Mouse (Mus musculus) forelimb bud, embryonic 11.5 days (tissue): Measurements from ENCODE around the gene Tox3.

Experiments
- DNase-seq: peaks from one replicate; pipeline ENCODE4 v3.0.0-alpha.2; 2012; ENCODE audit warnings: low read depth, low spot score

The Tox3 gene

DNA sequence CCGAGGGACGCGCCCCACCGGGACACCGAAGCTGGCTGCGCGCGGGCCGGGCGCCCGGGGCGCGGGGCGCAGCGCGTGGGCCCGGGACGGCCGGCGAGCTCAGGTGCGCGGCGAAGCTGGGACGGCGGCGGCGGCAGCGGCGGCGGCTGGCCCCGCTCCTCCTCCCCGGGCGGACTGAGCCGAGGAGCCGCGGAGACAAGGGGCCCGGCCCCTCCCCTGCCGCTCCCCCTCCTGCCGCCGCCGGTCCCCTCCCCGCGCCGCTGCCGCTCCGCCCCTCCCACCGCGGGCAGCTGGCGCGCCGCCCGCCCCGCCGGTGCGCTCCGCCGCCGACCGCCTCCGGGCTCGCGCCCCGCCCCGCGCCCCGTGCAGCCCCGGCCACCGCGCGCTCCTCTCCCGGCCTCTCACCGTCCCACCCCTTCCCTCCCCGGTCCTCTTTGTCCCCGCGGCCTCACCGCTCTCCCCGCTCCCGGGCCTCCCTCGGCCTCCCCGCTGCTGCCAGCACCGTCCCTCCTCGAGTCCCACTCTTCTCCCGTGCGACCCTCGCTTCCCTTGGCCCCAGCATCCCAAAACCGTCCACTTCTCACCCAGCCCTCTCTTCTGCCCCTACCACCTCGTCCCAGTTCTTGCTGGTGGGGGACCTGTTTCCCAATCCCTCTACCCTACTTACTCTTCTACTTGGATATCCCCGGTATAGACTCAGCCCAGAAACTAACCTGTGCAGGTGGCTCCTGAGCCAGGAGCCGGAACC, at the start of gene Tox3:
Gene Tox3 (minus strand): TSS at position 166 of the 748 bp plus-strand sequence.
- peak; percentile 19 for DNase-seq

DNA sequence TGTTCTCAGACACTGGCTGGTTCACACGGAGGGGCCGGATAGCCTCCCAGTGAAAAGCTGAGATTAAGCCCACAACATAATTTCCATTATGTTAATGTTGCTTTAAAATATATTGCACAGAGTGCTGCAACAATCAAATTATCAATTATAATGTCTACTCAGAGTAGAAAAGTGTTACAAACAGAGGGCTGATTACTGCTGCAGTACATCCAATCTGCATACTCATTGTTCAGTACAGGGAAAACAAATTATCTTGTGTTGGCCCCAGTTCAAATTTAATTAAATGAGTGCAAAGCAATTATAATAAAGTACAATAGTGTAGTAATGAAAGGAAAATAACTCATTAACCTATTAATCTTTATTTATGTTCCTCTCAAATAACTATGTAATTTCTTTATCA, 44.5 kb upstream of the Tox3 start:
- no peak for DNase-seq

DNA sequence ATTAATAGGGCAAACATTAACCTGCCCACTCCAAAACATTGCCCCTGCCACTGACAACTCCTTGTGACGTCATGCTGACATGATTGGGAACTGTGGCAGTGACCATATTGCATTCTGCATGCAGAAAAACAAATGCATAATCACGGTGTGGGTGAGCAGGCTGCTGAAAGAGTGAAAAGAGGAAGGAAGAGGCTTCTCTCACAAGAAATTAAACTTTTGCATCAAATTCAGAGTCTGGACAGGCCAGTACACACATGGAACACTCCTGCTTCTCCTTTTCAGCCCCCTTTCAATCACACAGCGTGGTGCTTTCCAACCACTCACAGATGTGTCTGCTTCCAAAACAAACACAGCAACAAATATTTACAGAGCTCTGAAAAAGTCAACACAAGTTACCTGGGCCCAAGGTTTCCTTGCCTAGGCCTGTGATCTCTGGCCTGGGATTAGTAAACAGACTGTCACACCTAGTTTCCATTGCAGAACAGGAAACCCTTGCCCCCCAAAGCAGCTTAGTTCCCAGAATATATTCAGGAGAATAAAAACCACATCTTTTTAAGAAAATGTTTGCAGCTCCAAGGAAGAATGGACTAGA, 43.4 kb upstream of the Tox3 start:
- no peak for DNase-seq

DNA sequence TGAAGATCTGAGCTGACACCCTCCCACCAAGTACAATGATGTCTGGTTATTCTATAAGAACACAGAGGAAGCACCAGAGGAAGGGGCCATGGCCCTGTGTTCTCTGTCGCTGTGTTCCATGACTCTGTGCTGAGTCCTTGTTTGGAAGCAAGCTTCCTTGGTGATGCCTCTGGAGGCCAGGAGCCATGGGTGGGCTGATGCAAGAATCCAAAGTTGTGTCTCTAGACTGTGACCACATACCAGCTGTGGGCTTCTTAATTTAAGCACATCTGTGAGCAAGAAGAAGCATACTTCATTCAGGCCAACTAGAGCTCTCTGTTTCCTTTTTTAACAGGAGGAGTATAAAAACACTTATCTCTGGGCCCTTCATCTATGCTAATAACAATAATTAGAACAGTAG, 42.7 kb upstream of the Tox3 start:
- DNase-seq: no peak

DNA sequence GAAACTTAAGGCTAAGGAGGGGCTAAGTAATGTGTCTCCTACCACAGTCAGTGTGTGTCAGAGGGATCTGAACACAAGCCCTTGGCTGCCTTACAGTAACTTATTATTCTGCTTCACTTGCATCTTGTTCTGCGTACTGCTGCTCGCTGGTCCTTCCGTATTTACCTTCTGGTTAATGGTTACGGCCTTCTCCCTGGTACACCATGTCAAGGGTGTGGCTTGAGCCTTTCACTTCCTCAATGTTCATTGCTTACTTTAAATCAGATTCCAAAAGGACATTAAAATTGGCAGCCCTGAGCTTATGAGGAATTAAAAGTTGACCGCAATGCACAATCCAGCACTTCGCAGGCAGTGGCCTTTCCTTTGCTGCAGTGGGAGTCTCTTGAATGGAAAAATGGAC, 30.9 kb upstream of the Tox3 start:
- no peak for DNase-seq

DNA sequence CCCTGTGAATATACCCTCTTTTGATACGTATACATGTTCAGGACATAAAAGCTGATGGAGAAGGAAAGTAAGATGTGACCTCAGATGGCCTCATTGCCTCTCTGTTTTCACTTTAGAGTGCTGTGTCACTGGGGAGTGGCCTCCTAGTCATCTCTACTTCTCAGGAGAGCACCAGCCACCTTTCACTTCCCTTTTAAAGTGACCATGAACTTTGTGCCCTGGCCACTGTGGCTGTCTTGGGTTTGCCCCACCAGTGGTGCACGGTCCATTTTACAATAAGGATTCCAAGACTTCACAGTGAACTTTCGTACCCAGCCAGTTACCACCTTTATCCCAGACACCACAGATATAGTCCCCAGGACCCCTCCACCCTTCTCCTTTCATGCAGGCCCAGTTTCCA, 29.9 kb upstream of the Tox3 start:
- no peak for DNase-seq

DNA sequence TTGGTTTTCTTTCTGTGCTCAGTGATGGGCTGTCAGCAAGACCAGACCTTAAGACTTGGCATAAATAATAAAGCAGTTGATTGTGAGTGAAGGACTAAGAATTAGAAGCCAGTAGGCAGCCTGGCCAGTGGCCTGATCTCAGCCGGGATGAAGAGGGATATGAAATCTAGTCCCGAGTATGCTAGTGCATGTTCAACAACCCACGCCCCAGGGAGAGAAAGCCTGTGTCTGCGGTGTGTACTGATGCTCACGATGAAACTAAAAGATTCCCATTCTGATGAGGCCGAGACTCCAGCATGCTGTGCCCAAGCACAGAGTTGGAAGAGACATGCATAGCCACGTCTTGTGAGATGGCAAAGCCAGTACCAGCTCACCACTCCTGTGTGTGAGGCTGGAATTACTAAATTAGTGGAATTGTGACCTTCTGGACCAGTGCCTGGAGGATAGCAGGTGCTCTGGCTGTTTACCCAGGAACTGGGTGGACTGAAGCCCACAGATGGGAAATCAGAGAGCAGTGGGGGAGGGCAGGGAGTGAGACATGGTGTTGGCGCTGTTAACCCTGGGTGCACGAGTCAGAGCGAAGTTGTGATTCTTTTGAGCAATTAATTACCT, 23.6 kb upstream of the Tox3 start:
- DNase-seq: no peak

DNA sequence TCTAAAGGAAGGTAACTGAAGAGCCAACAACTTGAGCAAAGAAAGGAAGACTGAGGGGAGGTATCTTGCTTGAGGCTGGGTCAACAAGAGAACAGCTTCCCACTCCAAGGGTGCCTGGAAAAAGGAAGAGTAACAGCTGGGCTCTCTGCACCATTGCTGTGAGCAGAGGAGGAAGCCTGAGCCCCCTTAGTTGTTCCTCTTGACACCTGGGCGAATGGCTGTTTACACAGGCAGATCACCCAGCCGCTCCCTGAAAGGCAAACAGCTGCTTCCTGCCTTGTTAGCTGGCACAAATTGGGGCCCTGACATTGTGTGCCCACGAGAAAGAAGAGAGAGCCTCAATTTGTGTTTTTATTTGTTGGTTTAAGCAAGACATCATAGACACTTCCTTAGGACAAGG, 21.7 kb upstream of the Tox3 start:
- DNase-seq: no peak

DNA sequence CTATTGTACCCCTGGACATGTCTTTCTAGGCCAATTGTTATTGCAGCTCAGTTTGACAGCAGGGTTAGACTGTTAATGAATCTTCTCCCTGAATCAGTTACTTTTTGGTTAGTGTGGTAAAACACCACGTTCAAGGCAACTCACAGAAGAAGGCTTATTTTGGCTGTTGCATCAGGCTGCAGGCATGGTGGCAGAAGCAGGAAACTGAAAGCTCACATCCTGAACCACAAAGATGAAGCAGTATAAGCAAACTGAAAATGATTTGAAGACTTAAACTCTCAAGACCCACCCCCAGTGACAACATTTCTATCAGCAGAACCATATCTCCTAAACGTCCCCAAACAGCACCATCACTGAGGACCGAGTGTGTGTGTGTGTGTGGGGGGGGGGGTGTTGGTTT, 8.6 kb upstream of the Tox3 start:
- DNase-seq: no peak

DNA sequence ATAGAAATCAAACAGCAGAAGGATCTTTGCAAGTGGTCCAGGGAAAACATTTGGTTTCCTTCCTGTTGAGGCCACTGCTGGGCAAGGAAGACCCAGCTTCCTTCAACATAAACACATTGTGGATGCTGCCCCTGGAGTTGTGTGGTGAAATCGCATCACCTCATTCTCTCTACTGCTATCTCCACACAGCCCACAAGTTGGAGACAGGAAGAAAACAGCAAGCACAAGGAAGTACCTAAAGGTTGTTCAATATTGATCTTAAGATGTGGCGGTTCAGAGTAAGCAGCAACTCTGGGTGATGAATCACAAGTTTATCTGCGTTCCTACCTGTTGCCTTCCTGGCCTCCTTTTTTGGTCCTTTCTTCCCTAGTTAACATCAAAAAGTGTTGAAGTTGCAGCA, 6.6 kb upstream of the Tox3 start:
- DNase-seq: no peak

DNA sequence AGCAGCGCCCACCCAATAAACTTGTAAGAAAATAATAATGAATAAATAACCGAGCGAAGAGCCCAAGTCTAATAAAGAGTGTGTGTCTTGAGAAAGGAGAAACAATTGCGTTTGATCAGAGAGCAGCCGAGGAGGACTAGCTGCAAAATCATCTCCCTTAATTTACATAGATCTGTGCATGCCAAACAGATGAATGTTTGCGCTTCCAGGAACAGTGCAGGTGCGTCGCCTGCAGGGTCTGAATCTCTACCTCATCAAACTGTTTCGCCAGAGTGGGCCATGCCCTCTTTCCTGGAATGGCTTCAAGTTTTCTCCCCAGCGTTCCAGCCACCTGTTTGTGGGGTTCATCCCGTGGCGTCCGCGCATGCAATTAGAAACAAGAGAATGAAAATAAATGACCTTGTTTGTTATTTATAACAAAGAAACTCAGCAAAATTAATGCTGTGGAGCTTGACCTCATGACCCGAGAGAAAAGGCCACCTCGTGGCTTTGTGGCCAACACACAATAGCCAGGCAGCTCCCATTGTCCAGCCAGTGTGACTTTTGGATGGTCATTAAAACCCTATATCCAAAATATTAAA, 5.9 kb upstream of the Tox3 start:
- DNase-seq: no peak

DNA sequence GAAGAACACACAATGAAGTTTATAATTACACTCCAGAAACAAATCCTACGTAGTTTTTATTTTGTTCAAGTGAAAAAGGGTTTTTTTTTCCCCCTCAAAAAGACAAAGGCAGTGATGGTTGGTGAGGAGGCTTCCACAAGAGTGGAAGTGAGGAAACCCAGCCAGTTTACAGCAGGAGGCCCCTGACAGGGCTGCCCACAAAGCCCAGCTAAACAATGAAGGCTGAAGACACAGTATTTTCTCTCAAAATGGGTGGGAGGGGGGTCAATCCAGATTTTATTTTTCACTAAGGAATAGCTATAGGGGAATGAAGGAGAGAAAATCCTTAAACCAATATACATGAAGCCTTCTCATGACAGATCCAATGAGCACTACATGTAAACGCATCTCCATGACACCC, 5.4 kb upstream of the Tox3 start:
- no peak for DNase-seq

DNA sequence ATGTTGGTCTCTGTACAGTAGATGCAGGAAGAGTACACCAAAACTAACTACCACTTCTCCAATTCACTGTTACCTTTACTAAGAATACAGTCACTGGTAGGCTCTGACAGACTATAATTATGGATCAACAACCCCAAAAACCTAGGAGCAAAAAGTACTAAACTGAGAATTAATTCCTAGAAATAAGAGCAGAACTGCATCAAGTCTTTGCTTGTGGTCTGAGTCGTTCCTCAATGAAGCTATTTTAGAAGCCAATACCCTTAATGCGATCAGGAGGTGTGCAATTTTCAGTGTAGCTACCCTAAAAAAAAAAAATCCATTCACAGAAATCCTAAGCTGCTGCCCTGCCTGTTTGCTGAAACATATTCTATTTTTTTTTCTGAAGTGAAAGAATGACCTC, 4.8 kb upstream of the Tox3 start:
- no peak for DNase-seq

DNA sequence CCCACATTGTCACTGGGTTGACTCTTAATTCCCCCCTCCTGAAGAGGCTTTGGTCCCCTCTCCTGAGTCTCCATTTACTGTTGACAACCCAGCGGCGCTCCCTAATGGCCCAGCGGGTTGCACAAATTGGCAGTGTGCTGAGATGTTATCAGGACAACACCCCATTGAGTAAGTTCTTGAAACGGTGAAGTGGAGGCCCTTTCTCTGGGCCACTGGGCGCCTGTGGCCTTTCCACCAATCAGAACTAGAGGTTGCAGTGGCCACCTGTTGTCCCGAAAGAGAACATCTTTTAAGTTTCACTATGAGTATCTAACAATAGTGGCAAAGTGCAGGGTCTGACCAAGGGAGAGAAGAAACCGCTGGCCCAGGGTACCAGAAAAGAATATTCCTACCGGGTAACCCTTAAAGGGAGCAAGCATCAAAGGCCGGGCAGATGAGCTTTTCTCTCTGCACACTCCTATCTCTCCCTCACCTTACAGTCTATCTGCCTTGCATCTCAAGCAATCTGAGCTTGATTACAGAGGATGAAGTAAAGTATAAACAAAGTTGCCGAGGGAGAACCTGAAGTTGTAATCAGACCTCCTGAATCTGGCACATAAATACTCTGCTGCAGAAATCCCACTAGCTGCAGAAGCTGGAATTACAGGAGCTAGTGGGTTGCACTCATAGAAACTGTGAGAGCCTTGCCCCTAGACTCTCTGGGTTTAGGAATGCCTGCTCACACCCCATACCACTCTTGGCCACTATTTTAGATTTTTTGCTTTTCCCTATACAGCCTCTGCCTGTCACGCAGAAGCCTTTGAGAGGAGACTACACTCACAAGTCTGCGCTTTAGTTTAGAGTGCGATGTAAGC, 1.8 kb upstream of the Tox3 start:
- peak; percentile 56 for DNase-seq

DNA sequence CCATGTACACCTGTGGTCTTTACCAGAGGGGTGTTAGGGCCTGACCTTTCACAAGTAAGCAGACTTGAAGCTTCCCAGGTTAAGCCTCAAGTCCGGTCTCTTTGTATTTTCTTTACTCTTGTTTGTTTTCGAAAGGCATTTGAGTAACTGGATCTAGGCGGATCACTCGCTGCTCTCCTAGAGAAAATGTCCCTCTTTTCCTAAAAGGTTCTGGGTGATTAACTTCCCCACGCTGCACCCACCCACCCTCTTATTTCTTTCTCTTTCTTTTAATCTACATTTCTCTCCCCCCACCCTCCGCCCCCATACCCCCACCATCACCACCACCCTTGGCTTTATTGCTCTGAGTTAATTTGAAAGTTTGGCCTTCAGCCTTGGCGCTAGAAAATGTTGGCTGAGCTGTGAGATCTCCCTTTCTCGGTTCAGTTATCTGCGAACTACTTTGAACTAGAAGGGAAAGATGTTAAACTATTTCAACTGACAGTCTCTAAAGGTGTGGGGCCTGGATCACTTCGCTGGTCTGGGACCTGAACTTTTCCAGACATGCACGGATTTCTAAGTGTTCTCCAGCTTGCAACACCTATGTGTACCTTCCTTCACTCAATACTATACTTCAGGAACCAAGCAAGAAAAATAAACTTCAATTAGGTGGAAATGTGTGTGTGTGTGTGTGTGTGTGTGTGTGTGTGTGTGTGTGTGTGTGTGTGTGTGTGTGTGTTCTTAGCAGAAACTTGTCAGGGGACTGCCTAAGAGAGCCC, 962 bp upstream of the Tox3 start:
- peak; percentile 25 for DNase-seq

DNA sequence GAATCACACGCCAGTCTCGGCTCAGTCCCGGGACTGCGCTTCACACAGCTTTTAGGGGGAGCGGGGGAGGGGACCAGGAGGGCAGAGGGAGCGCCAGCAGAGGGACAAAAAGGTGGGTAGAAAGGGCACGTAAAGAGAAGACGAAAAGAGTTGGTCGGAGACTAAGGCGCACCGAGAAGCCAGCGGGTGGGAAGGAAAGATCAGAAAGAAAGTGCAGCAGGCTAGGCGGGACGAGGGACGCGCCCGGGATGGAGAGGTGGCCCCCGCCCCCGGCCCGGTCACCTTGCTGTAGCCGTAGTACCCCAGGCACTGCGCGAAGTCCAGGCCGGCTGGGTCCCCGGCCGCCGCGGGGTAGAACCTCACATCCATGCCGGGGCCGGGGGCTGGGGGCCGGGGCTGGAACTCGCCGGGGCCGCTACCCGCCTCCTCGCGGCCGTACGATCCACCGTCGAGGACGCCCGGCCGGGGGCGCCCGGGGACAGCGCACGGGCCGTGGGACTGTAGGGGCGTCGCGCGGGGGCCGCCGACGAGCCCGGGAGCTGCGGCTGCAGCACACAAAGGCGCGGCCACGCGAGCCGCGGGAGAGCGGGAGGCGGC, 464 bp downstream of the Tox3 start:
- peak; percentile 26 for DNase-seq

DNA sequence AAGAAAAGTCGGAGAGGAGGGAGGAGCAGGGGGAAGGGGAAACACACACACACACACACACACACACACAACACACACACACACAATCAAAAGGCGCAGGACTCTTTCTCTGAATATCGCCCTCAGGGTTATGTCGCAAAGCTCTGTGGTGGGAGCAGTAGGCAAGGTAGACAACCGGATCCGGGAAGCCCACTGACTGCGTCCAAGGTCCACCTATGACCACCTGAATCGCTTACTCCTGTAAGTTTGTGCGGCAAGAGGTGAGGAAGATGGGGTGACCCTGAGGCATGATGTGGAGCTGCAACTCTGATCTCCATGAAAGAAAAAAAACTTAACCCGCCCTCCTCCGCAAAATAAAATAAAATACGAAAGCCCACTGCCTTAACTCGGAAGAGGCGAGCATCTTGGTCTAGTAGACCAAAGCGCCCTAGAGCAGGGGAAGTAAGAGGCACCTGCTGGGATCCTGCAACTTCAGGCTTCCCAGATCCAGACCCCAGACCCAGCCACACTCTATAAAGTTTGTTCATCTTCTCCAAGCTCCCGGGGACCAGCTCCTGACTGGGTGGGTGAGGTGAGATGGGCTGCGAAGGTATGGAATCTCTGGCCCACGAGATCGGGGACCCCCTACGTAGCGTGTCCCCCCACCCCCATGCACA, 1.1 kb downstream of the Tox3 start:
- DNase-seq: no peak

DNA sequence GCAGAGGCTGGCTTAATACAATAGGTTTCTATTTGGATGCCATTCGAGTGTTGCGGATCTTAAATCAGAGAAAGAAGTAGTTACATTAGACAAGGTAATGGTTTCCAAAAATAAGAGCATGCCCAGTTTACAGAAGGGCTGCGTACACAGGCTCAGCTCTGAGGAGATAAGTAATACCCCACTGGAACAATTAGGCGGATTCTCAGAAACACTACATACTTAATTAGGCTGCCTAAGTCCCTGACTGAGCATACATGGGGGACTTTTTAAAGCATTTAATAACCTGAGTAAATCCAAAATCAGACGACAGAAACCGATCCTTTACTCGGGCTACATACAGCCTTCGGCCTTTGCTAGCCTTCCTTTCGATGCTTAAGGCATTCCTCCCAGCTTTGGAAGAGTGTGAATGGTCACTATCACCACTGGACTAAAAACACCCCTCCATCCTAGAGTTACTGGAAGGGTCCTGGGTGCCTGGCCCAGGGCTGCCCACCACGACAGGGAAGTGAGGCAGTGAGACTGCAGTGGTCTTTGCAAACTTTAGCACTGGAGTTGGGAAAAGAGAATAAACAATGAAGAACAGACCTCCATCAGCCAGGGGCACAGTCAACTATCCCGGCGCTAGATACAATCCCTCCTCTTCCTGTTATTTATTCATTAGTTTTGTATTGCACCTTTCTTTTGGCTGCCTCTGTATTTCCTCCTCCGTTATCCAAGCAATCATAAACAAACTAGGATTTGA, 1.8 kb downstream of the Tox3 start:
- no peak for DNase-seq
